Mouse (Mus musculus) left cerebral cortex, postnatal 25 days (tissue): ENCODE results near the gene Pfkfb4. TPM values are rescaled to one million over a fixed set of nuclear protein-coding genes. Genes with fewer than 3 reads are reported as not detected.

Experiments
- DNase-seq, 2 experiments: peaks; one replicate each; pipeline ENCODE4 v3.0.0; 2022; ENCODE audit warnings: low spot score in 2 of 2, mixed read lengths in 1 of 2
- intact Hi-C: fragments of 180-260 bp; cut with DNase I; formaldehyde crosslinking; loops from one replicate; pipeline ENCODE4 v1.15.1; 2025
- total RNA-seq, 2 experiments: library from RNA; stranded (reverse); gene quantifications; 2 replicates each; pipeline ENCODE4 v1.2.3; 2021

Pfkfb4 gene
- total RNA-seq, 2 experiments from 2014 or later, result 12.5 to 15.5 TPM

GRCm38 (mm10) chr9:108992085-108992469, 499 bp downstream of the Pfkfb4 start:
- DNase-seq, result no peak
- intact Hi-C loops, result no loop called here

GRCm38 (mm10) chr9:108992620-108993361, 1.2 kb downstream of the Pfkfb4 start:
- intact Hi-C loops, result no loop called here
- DNase-seq, result no peak

- intact Hi-C loops, result no loop called here
Measured at GRCm38 (mm10) chr9:108996411-108996810, 4.8 kb downstream of the Pfkfb4 start.

GRCm38 (mm10) chr9:108998287-108999166, 6.9 kb downstream of the Pfkfb4 start:
- intact Hi-C loops, result no loop called here
- DNase-seq, result peak in 1 of 2 experiments; percentile 48

More at GRCm38 (mm10) chr9:108996411-108996810, 4.8 kb downstream of the Pfkfb4 start:
- no peak for DNase-seq

- DNase-seq, result no peak
- intact Hi-C loops, result no loop called here
Measured at GRCm38 (mm10) chr9:108999167-108999526, 7.6 kb downstream of the Pfkfb4 start.

- intact Hi-C loops, result loop anchor here (1.0 to 10.0 kb wide), 3 partner anchors 59 to 834 kb away; partner anchors contain the start of genes Nme6 and Trex1
- DNase-seq, result peak; percentile 77
Measured at GRCm38 (mm10) chr9:109000726-109001125, 9.1 kb downstream of the Pfkfb4 start.

- intact Hi-C loops, result loop anchor here (10.0 kb wide), 1 partner anchor 832 kb away; the partner anchor contains the start of gene Nme6
- DNase-seq, result peak in 1 of 2 experiments; percentile 60
Measured at GRCm38 (mm10) chr9:109003201-109003600, 11.6 kb downstream of the Pfkfb4 start.

- DNase-seq, result no peak
- intact Hi-C loops, result loop anchor here (10.0 kb wide), 1 partner anchor 828 kb away; the partner anchor contains the start of gene Nme6
Measured at GRCm38 (mm10) chr9:109007025-109007780, 15.6 kb downstream of the Pfkfb4 start.

GRCm38 (mm10) chr9:109008081-109008480, 16.5 kb downstream of the Pfkfb4 start:
- intact Hi-C loops, result loop anchor here (10.0 kb wide), 1 partner anchor 827 kb away; the partner anchor contains the start of gene Nme6
- no peak for DNase-seq

- intact Hi-C loops, result loop anchor here (10.0 kb wide), 1 partner anchor 826 kb away; the partner anchor contains the start of gene Nme6
- DNase-seq, result peak; percentile 60 to 86
Measured at GRCm38 (mm10) chr9:109008994-109009635, 17.5 kb downstream of the Pfkfb4 start.

- peak in 1 of 2 experiments; percentile 80 for DNase-seq
- intact Hi-C loops, result loop anchor here (10.0 kb wide), 1 partner anchor 825 kb away; the partner anchor contains the start of gene Nme6
Measured at GRCm38 (mm10) chr9:109009636-109010315, 18.2 kb downstream of the Pfkfb4 start.

- no peak for DNase-seq
- intact Hi-C loops, result no loop called here
Measured at GRCm38 (mm10) chr9:109010316-109010690, 18.7 kb downstream of the Pfkfb4 start.

GRCm38 (mm10) chr9:109015397-109015796, 23.8 kb downstream of the Pfkfb4 start:
- intact Hi-C loops, result no loop called here
- DNase-seq, result no peak

GRCm38 (mm10) chr9:109016973-109017604, 25.5 kb downstream of the Pfkfb4 start:
- no peak for DNase-seq

GRCm38 (mm10) chr9:109021428-109021827, 29.9 kb downstream of the Pfkfb4 start:
- no peak for DNase-seq
- intact Hi-C loops, result no loop called here

More at GRCm38 (mm10) chr9:109016973-109017604, 25.5 kb downstream of the Pfkfb4 start:
- intact Hi-C loops, result no loop called here

GRCm38 (mm10) chr9:109022866-109023685, 31.5 kb downstream of the Pfkfb4 start:
- peak; percentile 51 to 88 for DNase-seq
- intact Hi-C loops, result no loop called here

- intact Hi-C loops, result no loop called here
- no peak for DNase-seq
Measured at GRCm38 (mm10) chr9:109027521-109027920, 35.9 kb downstream of the Pfkfb4 start.
